In the genomic region with DNA sequence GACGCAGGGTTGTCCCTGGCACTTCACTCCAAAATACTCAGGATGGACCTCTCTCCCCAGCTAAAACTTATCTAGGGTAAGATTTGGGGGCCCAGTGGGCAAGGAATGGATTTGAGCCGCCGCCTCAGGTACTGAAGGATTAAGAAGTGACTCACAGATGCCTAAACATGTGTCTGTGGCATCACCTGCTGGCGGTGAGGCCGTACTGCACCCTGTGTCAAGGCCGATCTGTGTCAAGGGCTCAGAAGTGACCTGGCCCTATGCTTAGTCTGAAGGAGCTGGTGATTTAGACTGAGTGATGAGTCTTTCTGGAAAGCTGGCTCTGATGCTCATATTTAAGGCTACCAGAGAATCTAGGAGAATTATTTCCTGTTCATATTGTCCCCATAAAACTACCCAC, we compare ENCODE assay signal across 8 mouse cellular contexts. TPM values are rescaled to one million over a fixed set of nuclear protein-coding genes. Genes with fewer than 3 reads are reported as not detected.
DNase-seq lines count a peak whose midpoint lies in the region; ATAC-seq and TF ChIP-seq lines count a peak whose summit lies in the region.

No protein-coding gene starts in this region.

- no peaks in the 10 kb centered on the region for H3K27me3 ChIP-seq in intestine, postnatal 0 days (replicated peaks; ENCODE audit: control insufficient read depth, insufficient read depth, low read length)
- no peaks in the 10 kb centered on the region for H3K27me3 ChIP-seq in neural tube, embryonic 14.5 days (ENCODE audit: control insufficient read depth, insufficient read depth, low read length)

- H3K9ac ChIP-seq in intestine, postnatal 0 days (ENCODE audit: low read depth, low read length), result no peak overlapping the region
- H3K9ac ChIP-seq in neural tube, embryonic 14.5 days (replicated peaks; ENCODE audit: low read depth, low read length), result no peak overlapping the region

- WGBS in intestine, postnatal 0 days, result 14% methylated on average over 6 of the region's 6 CpGs
- WGBS in neural tube, embryonic 14.5 days, result 18% methylated on average over 6 of the region's 6 CpGs

- H3K4me1 ChIP-seq in intestine, postnatal 0 days (replicated peaks; ENCODE audit: control insufficient read depth, insufficient read depth, low read length), result no peaks in the 10 kb centered on the region
- H3K4me1 ChIP-seq in neural tube, embryonic 14.5 days (ENCODE audit: control insufficient read depth, insufficient read depth, low read length), result no peaks in the 10 kb centered on the region

- no peaks in the 10 kb centered on the region for H3K36me3 ChIP-seq in intestine, postnatal 0 days (ENCODE audit: control insufficient read depth, insufficient read depth)
- H3K36me3 ChIP-seq in neural tube, embryonic 14.5 days (ENCODE audit: control insufficient read depth, insufficient read depth, low read length), result no peaks in the 10 kb centered on the region

- H3K9me3 ChIP-seq in intestine, postnatal 0 days (ENCODE audit: control insufficient read depth), result no peaks in the 10 kb centered on the region
- H3K9me3 ChIP-seq in neural tube, embryonic 14.5 days (ENCODE audit: control insufficient read depth, low read length), result no peaks in the 10 kb centered on the region

- no peak overlapping the region for H3K27ac ChIP-seq in intestine, postnatal 0 days (ENCODE audit: low read depth, low read length)
- H3K27ac ChIP-seq in neural tube, embryonic 14.5 days (ENCODE audit: low read depth, low read length), result no peak overlapping the region

- TF ChIP-seq CTCF in intestine, postnatal 0 days (IDR thresholded peaks at IDR 0.05; ENCODE audit: low read depth), result peak; percentile 92

- H3K4me3 ChIP-seq in intestine, postnatal 0 days (ENCODE audit: low read depth, low read length), result no peak overlapping the region
- no peak overlapping the region for H3K4me3 ChIP-seq in neural tube, embryonic 14.5 days (ENCODE audit: low read depth, low read length)

- DNase-seq in 3T3-L1 (ENCODE audit: low read depth, low spot score) (peak; percentile 88), ES-CJ7 (ENCODE audit: low read depth, low spot score) (peak; percentile 67)
- DNase-seq in cerebellum, adult 8-10 months, result peak; percentile 51
- DNase-seq in forelimb bud, embryonic 11.5 days (ENCODE audit: low read depth, low spot score), result peak; percentile 69
- peak; percentile 46 to 74 for DNase-seq in lung, adult 18-20 months
- no peak for DNase-seq in urinary bladder, postnatal 10 days (ENCODE audit: low spot score)

- H3K4me2 ChIP-seq in intestine, postnatal 0 days (replicated peaks; ENCODE audit: low read depth), result no peak overlapping the region
- no peak overlapping the region for H3K4me2 ChIP-seq in neural tube, embryonic 14.5 days (ENCODE audit: low read depth, low read length)

- peak; percentile 58 for ATAC-seq in intestine, postnatal 0 days
- ATAC-seq in neural tube, embryonic 14.5 days (ENCODE audit: low read depth), result peak; percentile 59

RNA-seq across cellular contexts. Expression of a gene that starts 5.7 kb away (rescaled TPM):
- 8.5 and 9.4 TPM in 2 replicates for polyA plus RNA-seq in intestine, postnatal 0 days (2015; fragmentation: Nextera tagmentation; extraction: Ambion mirVana)
- 142 and 186 TPM in 2 replicates for polyA plus RNA-seq in neural tube, embryonic 14.5 days (2014; fragmentation: Nextera tagmentation; extraction: Ambion mirVana)

RNA-seq across cellular contexts. Expression of a gene that starts 15.0 kb away (rescaled TPM):
- 2.2 and 2.7 TPM in 2 replicates for polyA plus RNA-seq in intestine, postnatal 0 days (2015; fragmentation: Nextera tagmentation; extraction: Ambion mirVana)
- polyA plus RNA-seq in neural tube, embryonic 14.5 days (2014; fragmentation: Nextera tagmentation; extraction: Ambion mirVana), result 0.19 and 0.31 TPM in 2 replicates

RNA-seq across cellular contexts. Expression of a gene that starts 18.8 kb away (rescaled TPM):
- 46.8 and 50.9 TPM in 2 replicates for polyA plus RNA-seq in intestine, postnatal 0 days (2015; fragmentation: Nextera tagmentation; extraction: Ambion mirVana)
- polyA plus RNA-seq in neural tube, embryonic 14.5 days (2014; fragmentation: Nextera tagmentation; extraction: Ambion mirVana), result 9.7 and 11.6 TPM in 2 replicates

Comparison
In these comparisons a context has a peak if more than half of its experiments do, and no peak if none do; other contexts are left out.
1. RNA of a gene that starts 5.7 kb away (polyA plus RNA-seq): 142 to 186 TPM in neural tube, embryonic 14.5 days; 8.5 to 9.4 TPM in intestine, postnatal 0 days; every median in the first group is over 10 times any median in the second.